Comparison of ENCODE assay signal across 18 mouse cellular contexts in the genomic region with DNA sequence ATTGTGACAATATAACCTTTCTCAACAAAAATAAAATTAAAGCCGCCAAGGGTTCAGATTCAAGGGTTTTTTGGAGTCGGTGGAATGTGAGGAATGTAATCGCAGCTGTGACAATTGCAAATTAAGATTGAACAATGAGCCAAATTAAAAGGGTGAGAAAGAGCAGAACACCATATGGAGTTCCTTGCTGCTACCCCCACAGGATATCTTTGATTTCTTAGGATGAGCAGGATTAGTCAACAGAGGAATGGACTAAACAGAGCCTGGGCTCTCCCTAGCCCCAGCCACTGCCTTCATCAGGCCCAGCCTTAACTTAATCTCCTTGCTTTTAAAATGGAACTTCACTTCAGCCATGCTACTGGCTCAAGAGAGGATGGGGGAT.
DNase-seq lines count a peak whose midpoint lies in the region; ATAC-seq and TF ChIP-seq lines count a peak whose summit lies in the region.
"Had no signal": no experiment of that assay in that cellular context is flagged by ENCODE, and none has a peak within 500 bp of the region (broad histone marks: within the 10 kb centered on the region; RNA-seq: fewer than 3 reads in every experiment).

No protein-coding gene starts in this region.

- no peak overlapping the region for H3K4me3 ChIP-seq in hindbrain, embryonic 12.5 days
- no peak overlapping the region for H3K4me3 ChIP-seq in hindbrain, embryonic 16.5 days (ENCODE audit: low read length)
- no peak overlapping the region for H3K4me3 ChIP-seq in midbrain, postnatal 0 days (ENCODE audit: low read depth, low read length)
- H3K4me3 ChIP-seq in midbrain, embryonic 10.5 days = no peak overlapping the region
- H3K4me3 ChIP-seq: embryonic facial prominence, embryonic 13.5 days; heart, embryonic 12.5 days had no signal

- peaks cover 12% of the 10 kb centered on the region for H3K4me1 ChIP-seq in hindbrain, embryonic 12.5 days
- H3K4me1 ChIP-seq in hindbrain, embryonic 16.5 days (ENCODE audit: control insufficient read depth, insufficient read depth, low read depth, low read length) = peaks cover 10% of the 10 kb centered on the region
- no peaks in the 10 kb centered on the region for H3K4me1 ChIP-seq in midbrain, postnatal 0 days (ENCODE audit: insufficient read depth, low read length)
- H3K4me1 ChIP-seq in midbrain, embryonic 10.5 days = peaks cover 20% of the 10 kb centered on the region
- H3K4me1 ChIP-seq: embryonic facial prominence, embryonic 13.5 days; heart, embryonic 12.5 days had no signal

- TF ChIP-seq CTCF in midbrain, postnatal 0 days (IDR thresholded peaks at IDR 0.05) = no peak

- 15% methylated on average over 3 of the region's 3 CpGs for WGBS in hindbrain, embryonic 12.5 days
- 9% methylated on average over 3 of the region's 3 CpGs for WGBS in hindbrain, embryonic 16.5 days
- WGBS in midbrain, postnatal 0 days = 25% methylated on average over 3 of the region's 3 CpGs
- WGBS in midbrain, embryonic 10.5 days = 8% methylated on average over 3 of the region's 3 CpGs

- H3K27ac ChIP-seq in hindbrain, embryonic 12.5 days = no peak overlapping the region
- H3K27ac ChIP-seq in hindbrain, embryonic 16.5 days (ENCODE audit: low read depth, low read length) = no peak overlapping the region
- H3K27ac ChIP-seq in midbrain, postnatal 0 days (ENCODE audit: low read depth, low read length) = no peak overlapping the region
- H3K27ac ChIP-seq in midbrain, embryonic 10.5 days (replicated peaks) = no peak overlapping the region
- H3K27ac ChIP-seq: embryonic facial prominence, embryonic 13.5 days had no signal

- no peaks in the 10 kb centered on the region for H3K36me3 ChIP-seq in hindbrain, embryonic 12.5 days
- H3K36me3 ChIP-seq in hindbrain, embryonic 16.5 days (ENCODE audit: control insufficient read depth, insufficient read depth, low read length) = no peaks in the 10 kb centered on the region
- no peaks in the 10 kb centered on the region for H3K36me3 ChIP-seq in midbrain, postnatal 0 days (ENCODE audit: insufficient read depth, low read length)
- H3K36me3 ChIP-seq in midbrain, embryonic 10.5 days = no peaks in the 10 kb centered on the region
- H3K36me3 ChIP-seq: embryonic facial prominence, embryonic 13.5 days; heart, embryonic 12.5 days had no signal

- no peaks in the 10 kb centered on the region for H3K27me3 ChIP-seq in hindbrain, embryonic 12.5 days
- no peaks in the 10 kb centered on the region for H3K27me3 ChIP-seq in hindbrain, embryonic 16.5 days (replicated peaks; ENCODE audit: control insufficient read depth, insufficient read depth, low read length)
- H3K27me3 ChIP-seq in midbrain, postnatal 0 days (ENCODE audit: insufficient read depth, low read length) = no peaks in the 10 kb centered on the region
- H3K27me3 ChIP-seq in midbrain, embryonic 10.5 days (ENCODE audit: low read depth, poor library complexity, severe bottlenecking) = no peaks in the 10 kb centered on the region
- H3K27me3 ChIP-seq: embryonic facial prominence, embryonic 13.5 days; heart, embryonic 12.5 days had no signal

- no peaks in the 10 kb centered on the region for H3K9me3 ChIP-seq in hindbrain, embryonic 12.5 days (replicated peaks)
- peaks cover 2% of the 10 kb centered on the region; the same call in 1 of the 2 replicates for H3K9me3 ChIP-seq in hindbrain, embryonic 16.5 days (ENCODE audit: control insufficient read depth, low read length)
- H3K9me3 ChIP-seq in midbrain, postnatal 0 days (ENCODE audit: low read length) = no peaks in the 10 kb centered on the region
- H3K9me3 ChIP-seq in midbrain, embryonic 10.5 days (replicated peaks) = no peaks in the 10 kb centered on the region
- H3K9me3 ChIP-seq: embryonic facial prominence, embryonic 13.5 days; heart, embryonic 12.5 days had no signal

- H3K9ac ChIP-seq in hindbrain, embryonic 12.5 days = no peak overlapping the region
- no peak overlapping the region for H3K9ac ChIP-seq in hindbrain, embryonic 16.5 days (ENCODE audit: low read depth, low read length)
- no peak overlapping the region for H3K9ac ChIP-seq in midbrain, postnatal 0 days (replicated peaks; ENCODE audit: low read length, poor library complexity, severe bottlenecking)
- H3K9ac ChIP-seq: embryonic facial prominence, embryonic 13.5 days; heart, embryonic 12.5 days had no signal

- ATAC-seq in hindbrain, embryonic 12.5 days (ENCODE audit: low FRiP score) = no peak; the same call in 1 of the 2 replicates
- ATAC-seq in hindbrain, embryonic 16.5 days = no peak
- ATAC-seq in midbrain, postnatal 0 days (ENCODE audit: low FRiP score) = no peak
- ATAC-seq in erythroblast, adult 5-6 weeks (replicated peaks; ENCODE audit: low FRiP score, poor library complexity, severe bottlenecking) = no peak
- ATAC-seq: intestine, embryonic 16.5 days had no signal

- peak; percentile 4 for DNase-seq in embryo, embryonic 10 days (ENCODE audit: low spot score)
- no peak for DNase-seq in embryo, embryonic 11 days
- DNase-seq in midbrain, postnatal 0 days (ENCODE audit: low spot score) = peak; percentile 11
- DNase-seq in midbrain, embryonic 10.5 days (ENCODE audit: low spot score) = no peak
- DNase-seq in gastrocnemius, adult 8-10 months (ENCODE audit: low spot score in 2 of 2) = no peak
- DNase-seq: adrenal gland, postnatal 25 days; cerebellum, postnatal 10 days; kidney, postnatal 14 days; layer of hippocampus, adult 9-11 months; liver; lung, adult 18-20 months; lung, postnatal 36 days had no signal

- H3K4me2 ChIP-seq in hindbrain, embryonic 12.5 days (replicated peaks) = 0 out of 2 replicates have a peak overlapping the region, but pooled peaks have one; percentile 24
- H3K4me2 ChIP-seq in hindbrain, embryonic 16.5 days (ENCODE audit: low read length) = no peak overlapping the region
- no peak overlapping the region for H3K4me2 ChIP-seq in midbrain, postnatal 0 days (ENCODE audit: low read depth, low read length, poor library complexity, severe bottlenecking)
- H3K4me2 ChIP-seq: embryonic facial prominence, embryonic 13.5 days had no signal

Comparison
In these comparisons a context has a peak if more than half of its experiments do, and no peak if none do; other contexts are left out.
1. DNase-seq: peak in embryo, embryonic 10 days (single experiment) and midbrain, postnatal 0 days (single experiment); none in embryo, embryonic 11 days (single experiment), midbrain, embryonic 10.5 days (single experiment) and gastrocnemius, adult 8-10 months (0 of 2).